Mouse (Mus musculus) neutrophil, adult 59 days (primary cell): Measurements from ENCODE around the gene Cyp4f40. TPM values are rescaled to one million over a fixed set of nuclear protein-coding genes. Genes with fewer than 3 reads are reported as not detected.

ENCODE experiments used
- total RNA-seq, 2 experiments: library from RNA; stranded (reverse); gene quantifications; 1 replicate in 1 of 2; 2 replicates in 1 of 2; pipeline ENCODE4 v1.2.4; 2023

Cyp4f40 gene
- total RNA-seq, result not detected

GRCm38 (mm10) chr17:32658712-32659111, at the start of gene Cyp4f40:
TSS of gene Cyp4f40 (plus strand) at chr17:32658900.

GRCm38 (mm10) chr17:32621018-32621417, 37.7 kb upstream of the Cyp4f40 start, which contains the start of gene Cyp4f37:
TSS of gene Cyp4f37 (plus strand) at chr17:32621309.

GRCm38 (mm10) chr17:32685048-32685750, 26.5 kb downstream of the Cyp4f40 start, which contains the start of gene Cyp4f15:
TSS of gene Cyp4f15 (plus strand) at chr17:32685627.

Other genes with a start within 250 kb of the Cyp4f40 start
- gene Pglyrp2, start 234.7 kb upstream of the Cyp4f40 start, total RNA-seq, result under 1 TPM; 0.31 to 0.57 TPM
- not detected for gene Cyp4f39, start 206.2 kb upstream of the Cyp4f40 start, total RNA-seq
- gene Cyp4f17, start 152.8 kb upstream of the Cyp4f40 start, total RNA-seq, result under 1 TPM; 0.22 to 0.37 TPM
- gene Cyp4f16, start 122.3 kb upstream of the Cyp4f40 start, total RNA-seq, result 10 to 100 TPM; 12.5 to 19.6 TPM
- under 1 TPM; 0.82 to 0.97 TPM for gene Cyp4f37, start 37.6 kb upstream of the Cyp4f40 start, total RNA-seq
- gene Cyp4f15, start 26.7 kb downstream of the Cyp4f40 start, total RNA-seq, result not detected
- 10 to 100 TPM; 45.7 to 58.2 TPM for gene Zfp871, start 129.4 kb downstream of the Cyp4f40 start, total RNA-seq
- not detected for gene Zfp811, start 151.0 kb downstream of the Cyp4f40 start, total RNA-seq
- 1 to 10 TPM; 1.8 to 3.5 TPM for gene Zfp799, start 171.4 kb downstream of the Cyp4f40 start, total RNA-seq
- gene Zfp870, start 232.7 kb downstream of the Cyp4f40 start, total RNA-seq, result 1 to 10 TPM in 1 of 2 experiments, under 1 TPM in 1; 0.82 to 1.1 TPM